ENCODE assay signal across 17 mouse cellular contexts in genomic region chrX:36763934-36764317, GRCm38 (mm10). TPM values are rescaled to one million over a fixed set of nuclear protein-coding genes. Genes with fewer than 3 reads are reported as not detected.
DNase-seq lines count a peak whose midpoint lies in the region; ATAC-seq lines count a peak whose summit lies in the region.
"Had no signal": no experiment of that assay in that cellular context is flagged by ENCODE, and none has a peak within 500 bp of the region (broad histone marks: within the 10 kb centered on the region; RNA-seq: fewer than 3 reads in every experiment).

No protein-coding gene starts in this region.

- no peaks in the 10 kb centered on the region for H3K27me3 ChIP-seq in forebrain, embryonic 13.5 days
- H3K27me3 ChIP-seq in hindbrain, embryonic 16.5 days (replicated peaks; ENCODE audit: control insufficient read depth, insufficient read depth, low read length), result no peaks in the 10 kb centered on the region
- no peaks in the 10 kb centered on the region for H3K27me3 ChIP-seq in neural tube, embryonic 13.5 days
- H3K27me3 ChIP-seq: limb, embryonic 12.5 days; lung, embryonic 15.5 days; stomach, embryonic 15.5 days had no signal

- peak overlapping the region; percentile 83 for H3K27ac ChIP-seq in forebrain, embryonic 13.5 days
- peak overlapping the region; percentile 39; the same call in 1 of the 2 replicates for H3K27ac ChIP-seq in hindbrain, embryonic 16.5 days (ENCODE audit: low read depth, low read length)
- H3K27ac ChIP-seq in neural tube, embryonic 13.5 days (replicated peaks), result peak overlapping the region; percentile 70
- H3K27ac ChIP-seq: gastrocnemius, adult 2 months; kidney, postnatal 0 days; limb, embryonic 12.5 days; lung, embryonic 15.5 days; stomach, embryonic 15.5 days had no signal

- no peaks in the 10 kb centered on the region for H3K36me3 ChIP-seq in forebrain, embryonic 13.5 days (ENCODE audit: poor library complexity, severe bottlenecking)
- H3K36me3 ChIP-seq in hindbrain, embryonic 16.5 days (ENCODE audit: control insufficient read depth, insufficient read depth, low read length), result no peaks in the 10 kb centered on the region
- H3K36me3 ChIP-seq in neural tube, embryonic 13.5 days, result no peaks in the 10 kb centered on the region
- H3K36me3 ChIP-seq: limb, embryonic 12.5 days; lung, embryonic 15.5 days; stomach, embryonic 15.5 days had no signal

- no peak overlapping the region for H3K9ac ChIP-seq in forebrain, embryonic 13.5 days
- no peak overlapping the region for H3K9ac ChIP-seq in hindbrain, embryonic 16.5 days (ENCODE audit: low read depth, low read length)
- H3K9ac ChIP-seq in neural tube, embryonic 13.5 days, result no peak overlapping the region
- H3K9ac ChIP-seq: limb, embryonic 12.5 days; lung, embryonic 15.5 days; stomach, embryonic 15.5 days had no signal

- ATAC-seq in forebrain, embryonic 13.5 days, result no peak
- ATAC-seq in hindbrain, embryonic 16.5 days, result no peak; the same call in 1 of the 2 replicates
- 0 out of 2 replicates have a peak, but pooled peaks have one; percentile 41 for ATAC-seq in neural tube, embryonic 13.5 days (ENCODE audit: low read depth)

- intact Hi-C loops in left cerebral cortex, postnatal 4 days (cut with DNase I), result no loop called here

- no peaks in the 10 kb centered on the region for H3K9me3 ChIP-seq in forebrain, embryonic 13.5 days (replicated peaks)
- no peaks in the 10 kb centered on the region for H3K9me3 ChIP-seq in hindbrain, embryonic 16.5 days (ENCODE audit: control insufficient read depth, low read length)
- no peaks in the 10 kb centered on the region for H3K9me3 ChIP-seq in neural tube, embryonic 13.5 days
- H3K9me3 ChIP-seq: limb, embryonic 12.5 days; lung, embryonic 15.5 days; stomach, embryonic 15.5 days had no signal

- 13% methylated on average over 2 of the region's 2 CpGs for WGBS in forebrain, embryonic 13.5 days
- 20% methylated on average over 2 of the region's 2 CpGs for WGBS in hindbrain, embryonic 16.5 days
- 20% methylated on average over 2 of the region's 2 CpGs for WGBS in neural tube, embryonic 13.5 days

- peak overlapping the region; percentile 33; the same call in 1 of the 2 replicates for H3K4me2 ChIP-seq in forebrain, embryonic 13.5 days
- H3K4me2 ChIP-seq in hindbrain, embryonic 16.5 days (ENCODE audit: low read length), result no peak overlapping the region
- H3K4me2 ChIP-seq in neural tube, embryonic 13.5 days, result no peak overlapping the region
- H3K4me2 ChIP-seq: heart, embryonic 11.5 days; limb, embryonic 12.5 days; lung, embryonic 15.5 days; stomach, embryonic 15.5 days had no signal

- peak; percentile 48 for DNase-seq in embryo, embryonic 11 days
- DNase-seq in heart, adult 18-20 months, result no peak
- no peak for DNase-seq in retina, embryonic 14.5 days (ENCODE audit: low spot score)
- no peak for DNase-seq in left cerebral cortex, postnatal 4 days
- DNase-seq: adrenal gland, adult 8-10 months; cerebellum, postnatal 36 days; gastrocnemius, adult 2 months; thymus, postnatal 4 days had no signal

- H3K4me3 ChIP-seq in forebrain, embryonic 13.5 days, result no peak overlapping the region
- no peak overlapping the region for H3K4me3 ChIP-seq in hindbrain, embryonic 16.5 days (ENCODE audit: low read length)
- H3K4me3 ChIP-seq in neural tube, embryonic 13.5 days, result no peak overlapping the region
- H3K4me3 ChIP-seq: gastrocnemius, adult 2 months; limb, embryonic 12.5 days; lung, embryonic 15.5 days; stomach, embryonic 15.5 days had no signal

- peaks cover 7% of the 10 kb centered on the region for H3K4me1 ChIP-seq in forebrain, embryonic 13.5 days
- H3K4me1 ChIP-seq in hindbrain, embryonic 16.5 days (ENCODE audit: control insufficient read depth, insufficient read depth, low read depth, low read length), result no peaks in the 10 kb centered on the region
- peaks cover 3% of the 10 kb centered on the region; the same call in 1 of the 2 replicates for H3K4me1 ChIP-seq in neural tube, embryonic 13.5 days (replicated peaks)
- H3K4me1 ChIP-seq: limb, embryonic 12.5 days; lung, embryonic 15.5 days; stomach, embryonic 15.5 days had no signal

RNA-seq across cellular contexts. Expression of gene Slc25a43, which starts 20.5 kb away (rescaled TPM):
- polyA plus RNA-seq in forebrain, embryonic 13.5 days (2015; fragmentation: Nextera tagmentation; extraction: Ambion mirVana), result 0.58 and 0.68 TPM in 2 replicates
- polyA plus RNA-seq in hindbrain, embryonic 16.5 days (2015; fragmentation: Nextera tagmentation; extraction: Ambion mirVana), result 0.77 and 0.81 TPM in 2 replicates
- polyA plus RNA-seq in neural tube, embryonic 13.5 days (2015; fragmentation: Nextera tagmentation; extraction: Ambion mirVana), result 0.70 and 0.85 TPM in 2 replicates
- under 1 TPM in 1 of 2 experiments, not detected in 1; 0.26 TPM for total RNA-seq in heart, adult 18-20 months (2021)
- not detected for total RNA-seq in left cerebral cortex, postnatal 4 days (2021)
- total RNA-seq: gastrocnemius, adult 2 months; megakaryocyte-erythroid progenitor cell, adult 5-6 weeks had no signal

RNA-seq across cellular contexts. Expression of gene Slc25a5, which starts 31.5 kb away (rescaled TPM):
- polyA plus RNA-seq in forebrain, embryonic 13.5 days (2015; fragmentation: Nextera tagmentation; extraction: Ambion mirVana), result 749 and 783 TPM in 2 replicates
- polyA plus RNA-seq in hindbrain, embryonic 16.5 days (2015; fragmentation: Nextera tagmentation; extraction: Ambion mirVana), result 543 and 586 TPM in 2 replicates
- polyA plus RNA-seq in neural tube, embryonic 13.5 days (2015; fragmentation: Nextera tagmentation; extraction: Ambion mirVana), result 565 and 581 TPM in 2 replicates
- total RNA-seq in heart, adult 18-20 months (2021), result 100 to 1,000 TPM; 369 to 422 TPM
- total RNA-seq in left cerebral cortex, postnatal 4 days (2021), result 100 to 1,000 TPM; 265 to 267 TPM
